ENCODE assay signal across 19 mouse cellular contexts in genomic region chr17:14599681-14600080, GRCm38 (mm10).
"Had no signal": no experiment of that assay in that cellular context is flagged by ENCODE, and none has a peak within 500 bp of the region (broad histone marks: within the 10 kb centered on the region; RNA-seq: fewer than 3 reads in every experiment).

No protein-coding gene starts in this region.

- H3K36me3 ChIP-seq: limb, embryonic 12.5 days; liver, embryonic 15.5 days; midbrain, embryonic 10.5 days; midbrain, embryonic 15.5 days; neural tube, embryonic 12.5 days; stomach, embryonic 15.5 days had no signal

- H3K27me3 ChIP-seq: limb, embryonic 12.5 days; liver, embryonic 15.5 days; midbrain, embryonic 15.5 days; neural tube, embryonic 12.5 days; stomach, embryonic 15.5 days had no signal

- DNase-seq: kidney, adult 11 months; kidney, adult 9 months; kidney, postnatal 36 days; lung, adult 2 months; lung, postnatal 36 days; retina, postnatal 1 day; right cerebral cortex, postnatal 4 days; thymus, adult 2 months; thymus, postnatal 25 days had no signal

- ATAC-seq: lung, postnatal 0 days; midbrain, embryonic 15.5 days had no signal

- H3K4me1 ChIP-seq: liver, embryonic 15.5 days; midbrain, embryonic 10.5 days; midbrain, embryonic 15.5 days; neural tube, embryonic 12.5 days; stomach, embryonic 15.5 days had no signal

- H3K27ac ChIP-seq: kidney, postnatal 0 days; layer of hippocampus, adult 2 months; limb, embryonic 12.5 days; liver, embryonic 15.5 days; midbrain, embryonic 10.5 days; midbrain, embryonic 15.5 days; neural tube, embryonic 12.5 days; stomach, embryonic 15.5 days had no signal

- H3K4me2 ChIP-seq: limb, embryonic 12.5 days; liver, embryonic 11.5 days; liver, embryonic 15.5 days; midbrain, embryonic 15.5 days; neural tube, embryonic 12.5 days; stomach, embryonic 15.5 days had no signal

- H3K9ac ChIP-seq: limb, embryonic 12.5 days; liver, embryonic 15.5 days; midbrain, embryonic 15.5 days; neural tube, embryonic 12.5 days; stomach, embryonic 15.5 days had no signal

- H3K4me3 ChIP-seq: layer of hippocampus, adult 2 months; limb, embryonic 12.5 days; liver, embryonic 15.5 days; midbrain, embryonic 10.5 days; midbrain, embryonic 15.5 days; neural tube, embryonic 12.5 days; stomach, embryonic 15.5 days had no signal

- H3K9me3 ChIP-seq: limb, embryonic 12.5 days; liver, embryonic 15.5 days; midbrain, embryonic 10.5 days; midbrain, embryonic 15.5 days; neural tube, embryonic 12.5 days; stomach, embryonic 15.5 days had no signal
